Mouse (Mus musculus) heart, embryonic 15.5 days (tissue): ENCODE data around the gene Bzw2. TPM values are rescaled to one million over a fixed set of nuclear protein-coding genes. Genes with fewer than 3 reads are reported as not detected.
"Not testable (repeated sequence)": the region's sequence is repeated elsewhere in the genome, so short reads cannot be mapped to it uniquely, and the experiment has no call there.

Experiments used
- ATAC-seq: fragments of 200-750 bp; cut with Nextera tagmentation; replicated peaks from 2 replicates; pipeline ENCODE4 v1.8.0; 2017; ENCODE audit warnings: low read depth, moderate TSS enrichment; ENCODE audit not compliant: insufficient number of reproducible peaks, insufficient read depth, low FRiP score
- H3K27ac ChIP-seq: fragments of 300-500 bp; sonication (generic); 2 replicates; pipeline ENCODE4 v1.5.1; 2015; ENCODE audit warnings: mild to moderate bottlenecking, inconsistent platforms
- H3K27me3 ChIP-seq: fragments of 300-500 bp; sonication (generic); 2 replicates; pipeline ENCODE4 v1.6.1; 2015; ENCODE audit warnings: inconsistent platforms
- H3K36me3 ChIP-seq: fragments of 300-500 bp; sonication (generic); 2 replicates; pipeline ENCODE4 v1.6.1; 2015; ENCODE audit warnings: mild to moderate bottlenecking, inconsistent platforms
- H3K4me1 ChIP-seq: fragments of 300-500 bp; sonication (generic); replicated peaks from 2 replicates; pipeline ENCODE4 v1.6.1; 2015; ENCODE audit warnings: inconsistent platforms
- H3K4me2 ChIP-seq: fragments of 300-500 bp; sonication (generic); 2 replicates; pipeline ENCODE4 v1.6.1; 2015; ENCODE audit warnings: inconsistent platforms, mild to moderate bottlenecking, moderate library complexity
- H3K4me3 ChIP-seq: fragments of 300-500 bp; sonication (generic); 2 replicates; pipeline ENCODE4 v1.5.1; 2015; ENCODE audit warnings: mild to moderate bottlenecking, inconsistent platforms
- H3K9ac ChIP-seq: fragments of 300-500 bp; sonication (generic); 2 replicates; pipeline ENCODE4 v1.6.1; 2015; ENCODE audit warnings: mild to moderate bottlenecking, inconsistent platforms
- H3K9me3 ChIP-seq: fragments of 300-500 bp; sonication (generic); replicated peaks from 2 replicates; pipeline ENCODE4 v1.6.1; 2016; ENCODE audit warnings: inconsistent platforms
- WGBS: fragments of 180-500 bp; shearing (Covaris S2); methylation state at CpG from one replicate; pipeline ENCODE4 v1.1.7; 2015; ENCODE audit warnings: mixed read lengths; 5-methylcytosine and 5-hydroxymethylcytosine counted together
- polyA plus RNA-seq: library from polyadenylated mRNA; unstranded; fragments of >200 nt; fragmentation: Nextera tagmentation; extraction: Ambion mirVana; gene quantifications from 2 replicates; pipeline ENCODE4 v1.2.1, GENCODE M21; 2015

Gene Bzw2
- polyA plus RNA-seq: 186 and 205 TPM in 2 replicates

- peak; percentile 38 for ATAC-seq
- peak within 1 kb of the TSS; percentile 86 for H3K9ac ChIP-seq
- 3% methylated on average over 26 of the region's 26 CpGs for WGBS
- H3K4me1 ChIP-seq: peaks cover 20% of the 10 kb centered on the region
- no peaks in the 10 kb centered on the region for H3K36me3 ChIP-seq
- H3K27me3 ChIP-seq: no peaks in the 10 kb centered on the region
- H3K4me3 ChIP-seq: peak within 1 kb of the TSS; percentile 84
- no peaks in the 10 kb centered on the region for H3K9me3 ChIP-seq
- H3K4me2 ChIP-seq: peak within 1 kb of the TSS; percentile 67
- peak within 1 kb of the TSS; percentile 96 for H3K27ac ChIP-seq
These were observed at the start of gene Bzw2 for GRCm38 (mm10) chr12:36157638-36158308. Bzw2 (minus strand) TSS chr12:36158080.

- no peaks in the 10 kb centered on the region for H3K9me3 ChIP-seq
- 0 out of 2 replicates have a peak overlapping the region, but pooled peaks have one; percentile 18 for H3K4me3 ChIP-seq
- peak; percentile 53; the same call in 1 of the 2 replicates for ATAC-seq
- no peaks in the 10 kb centered on the region for H3K27me3 ChIP-seq
- no peak overlapping the region for H3K9ac ChIP-seq
- H3K36me3 ChIP-seq: no peaks in the 10 kb centered on the region
- WGBS: 40% methylated on average over 9 of the region's 9 CpGs
- no peak overlapping the region for H3K27ac ChIP-seq
- peak overlapping the region; percentile 46 for H3K4me2 ChIP-seq
- H3K4me1 ChIP-seq: peaks cover 8% of the 10 kb centered on the region; the same call in 1 of the 2 replicates
These were observed 49.4 kb upstream of the Bzw2 start for GRCm38 (mm10) chr12:36207072-36207799.

GRCm38 (mm10) chr12:36205579-36206119 lies 47.8 kb upstream of the Bzw2 start:
- not testable (repeated sequence) for H3K4me1 ChIP-seq, H3K9ac ChIP-seq, H3K4me2 ChIP-seq, H3K27me3 ChIP-seq, H3K9me3 ChIP-seq, H3K36me3 ChIP-seq, ATAC-seq, H3K27ac ChIP-seq, H3K4me3 ChIP-seq
- 51% methylated on average over 5 of the region's 5 CpGs for WGBS

GRCm38 (mm10) chr12:36194976-36195375 lies 37.1 kb upstream of the Bzw2 start:
- no peaks in the 10 kb centered on the region for H3K27me3 ChIP-seq
- peaks cover 76% of the 10 kb centered on the region for H3K36me3 ChIP-seq
- no peak overlapping the region for H3K27ac ChIP-seq
- no peak overlapping the region for H3K4me2 ChIP-seq
- no peak overlapping the region for H3K9ac ChIP-seq
- no peak overlapping the region for H3K4me3 ChIP-seq
- no peak for ATAC-seq
- WGBS: 90% methylated on average over 7 of the region's 7 CpGs
- H3K4me1 ChIP-seq: no peaks in the 10 kb centered on the region
- H3K9me3 ChIP-seq: 0 out of 2 replicates have a peak, but pooled peaks cover 6% of the 10 kb centered on the region

- no peak overlapping the region for H3K9ac ChIP-seq
- H3K27ac ChIP-seq: no peak overlapping the region
- ATAC-seq: no peak
- 87% methylated on average over 5 of the region's 5 CpGs for WGBS
- no peaks in the 10 kb centered on the region for H3K9me3 ChIP-seq
- peaks cover 68% of the 10 kb centered on the region for H3K36me3 ChIP-seq
- no peaks in the 10 kb centered on the region for H3K27me3 ChIP-seq
- H3K4me3 ChIP-seq: no peak overlapping the region
- no peak overlapping the region for H3K4me2 ChIP-seq
- no peaks in the 10 kb centered on the region for H3K4me1 ChIP-seq
These were observed 32.5 kb upstream of the Bzw2 start for GRCm38 (mm10) chr12:36190343-36190742.

- H3K4me1 ChIP-seq: no peaks in the 10 kb centered on the region
- H3K4me3 ChIP-seq: no peak overlapping the region
- 92% methylated on average over 3 of the region's 3 CpGs for WGBS
- no peaks in the 10 kb centered on the region for H3K9me3 ChIP-seq
- ATAC-seq: no peak
- no peaks in the 10 kb centered on the region for H3K27me3 ChIP-seq
- no peak overlapping the region for H3K27ac ChIP-seq
- H3K36me3 ChIP-seq: peaks cover 64% of the 10 kb centered on the region
- no peak overlapping the region for H3K9ac ChIP-seq
- H3K4me2 ChIP-seq: no peak overlapping the region
These were observed 31.7 kb upstream of the Bzw2 start for GRCm38 (mm10) chr12:36189610-36190009.

- 66% methylated on average over 6 of the region's 6 CpGs for WGBS
- H3K9ac ChIP-seq: no peak overlapping the region
- no peak overlapping the region for H3K27ac ChIP-seq
- no peak overlapping the region for H3K4me2 ChIP-seq
- H3K4me1 ChIP-seq: peaks cover 3% of the 10 kb centered on the region; the same call in 1 of the 2 replicates
- peaks cover 57% of the 10 kb centered on the region for H3K36me3 ChIP-seq
- H3K4me3 ChIP-seq: no peak overlapping the region
- H3K9me3 ChIP-seq: no peaks in the 10 kb centered on the region
- H3K27me3 ChIP-seq: no peaks in the 10 kb centered on the region
- ATAC-seq: no peak
These were observed 29.2 kb upstream of the Bzw2 start for GRCm38 (mm10) chr12:36187081-36187480.

GRCm38 (mm10) chr12:36182570-36182969 lies 24.7 kb upstream of the Bzw2 start:
- peaks cover 23% of the 10 kb centered on the region for H3K36me3 ChIP-seq
- H3K9ac ChIP-seq: no peak overlapping the region
- H3K27ac ChIP-seq: peak overlapping the region; percentile 60
- WGBS: 61% methylated on average over 6 of the region's 6 CpGs
- no peaks in the 10 kb centered on the region for H3K27me3 ChIP-seq
- H3K4me2 ChIP-seq: no peak overlapping the region
- peak; percentile 80 for ATAC-seq
- no peaks in the 10 kb centered on the region for H3K9me3 ChIP-seq
- no peak overlapping the region for H3K4me3 ChIP-seq
- peaks cover 3% of the 10 kb centered on the region; the same call in 1 of the 2 replicates for H3K4me1 ChIP-seq

GRCm38 (mm10) chr12:36177227-36177626 lies 19.3 kb upstream of the Bzw2 start:
- 96% methylated on average over 5 of the region's 5 CpGs for WGBS
- H3K27ac ChIP-seq: no peak overlapping the region
- no peak overlapping the region for H3K9ac ChIP-seq
- ATAC-seq: no peak
- H3K4me3 ChIP-seq: no peak overlapping the region
- H3K9me3 ChIP-seq: no peaks in the 10 kb centered on the region
- H3K4me1 ChIP-seq: peaks cover under 1% of the 10 kb centered on the region; the same call in 1 of the 2 replicates
- H3K36me3 ChIP-seq: peaks cover 36% of the 10 kb centered on the region
- no peaks in the 10 kb centered on the region for H3K27me3 ChIP-seq
- no peak overlapping the region for H3K4me2 ChIP-seq

- WGBS: 72% methylated on average over 1 of the region's 1 CpGs
- H3K9me3 ChIP-seq: no peaks in the 10 kb centered on the region
- H3K9ac ChIP-seq: no peak overlapping the region
- no peak overlapping the region for H3K4me3 ChIP-seq
- H3K4me1 ChIP-seq: peaks cover 23% of the 10 kb centered on the region
- H3K27me3 ChIP-seq: no peaks in the 10 kb centered on the region
- no peaks in the 10 kb centered on the region for H3K36me3 ChIP-seq
- no peak for ATAC-seq
- no peak overlapping the region for H3K4me2 ChIP-seq
- H3K27ac ChIP-seq: peak overlapping the region; percentile 24; the same call in 1 of the 2 replicates
These were observed 7.4 kb upstream of the Bzw2 start for GRCm38 (mm10) chr12:36165299-36165698.

- no peak for ATAC-seq
These were observed 6.4 kb upstream of the Bzw2 start for GRCm38 (mm10) chr12:36164126-36164791.

More at GRCm38 (mm10) chr12:36164126-36164791, 6.4 kb upstream of the Bzw2 start:
- Histone ChIP-seq H3K4me2 (no peak overlapping the region), H3K27ac (no peak overlapping the region), H3K36me3 (no peaks in the 10 kb centered on the region), H3K9ac (no peak overlapping the region), H3K4me3 (no peak overlapping the region), H3K4me1 (peaks cover 23% of the 10 kb centered on the region), H3K27me3 (no peaks in the 10 kb centered on the region), H3K9me3 (no peaks in the 10 kb centered on the region)
- WGBS: 37% methylated on average over 7 of the region's 7 CpGs
